Comparison of ENCODE assay signal across 25 mouse cellular contexts in genomic region chr10:91424786-91425185, GRCm38 (mm10).
DNase-seq lines count a peak whose midpoint lies in the region; ATAC-seq lines count a peak whose summit lies in the region.
"Had no signal": no experiment of that assay in that cellular context is flagged by ENCODE, and none has a peak within 500 bp of the region (broad histone marks: within the 10 kb centered on the region; RNA-seq: fewer than 3 reads in every experiment).

No protein-coding gene starts in this region.

- H3K4me3 ChIP-seq in hindbrain, embryonic 10.5 days, result no peak overlapping the region
- no peak overlapping the region for H3K4me3 ChIP-seq in hindbrain, embryonic 13.5 days
- H3K4me3 ChIP-seq in midbrain, embryonic 10.5 days, result no peak overlapping the region
- no peak overlapping the region for H3K4me3 ChIP-seq in midbrain, embryonic 11.5 days (ENCODE audit: low read depth, low read length)

- H3K9me3 ChIP-seq in hindbrain, embryonic 10.5 days, result no peaks in the 10 kb centered on the region
- no peaks in the 10 kb centered on the region for H3K9me3 ChIP-seq in hindbrain, embryonic 13.5 days
- no peaks in the 10 kb centered on the region for H3K9me3 ChIP-seq in midbrain, embryonic 10.5 days (replicated peaks)
- no peaks in the 10 kb centered on the region for H3K9me3 ChIP-seq in midbrain, embryonic 11.5 days (ENCODE audit: control insufficient read depth, low read length)

- DNase-seq in hindbrain, embryonic 10.5 days (ENCODE audit: low spot score), result no peak
- DNase-seq in midbrain, embryonic 10.5 days (ENCODE audit: low spot score), result no peak
- DNase-seq in midbrain, embryonic 11.5 days (ENCODE audit: low spot score, missing footprints), result no peak
- DNase-seq in R1 (ENCODE audit: low read depth, low spot score), result peak; percentile 65
- peak; percentile 52 for DNase-seq in ZHBTc4 (ENCODE audit: low read depth, low spot score)
- DNase-seq in thymus, postnatal 36 days, result no peak
- DNase-seq in adrenal gland, adult 18-20 months (ENCODE audit: low spot score in 2 of 2), result no peak
- DNase-seq: adrenal gland, adult 2 months; adrenal gland, adult 8-10 months; adrenal gland, postnatal 10 days; adrenal gland, postnatal 14 days; adrenal gland, postnatal 25 days; adrenal gland, postnatal 36 days; B cell, adult 2 months; cerebellum, adult 11 months; cerebellum, adult 11-12 months; cerebellum, adult 18-20 months; cerebellum, adult 2 months; cerebellum, adult 8-10 months had no signal

- peaks cover 12% of the 10 kb centered on the region; the same call in 1 of the 2 replicates for H3K4me1 ChIP-seq in hindbrain, embryonic 10.5 days (replicated peaks)
- 0 out of 2 replicates have a peak, but pooled peaks cover 3% of the 10 kb centered on the region for H3K4me1 ChIP-seq in hindbrain, embryonic 13.5 days (replicated peaks)
- peaks cover 22% of the 10 kb centered on the region for H3K4me1 ChIP-seq in midbrain, embryonic 10.5 days
- 0 out of 2 replicates have a peak, but pooled peaks cover 2% of the 10 kb centered on the region for H3K4me1 ChIP-seq in midbrain, embryonic 11.5 days (ENCODE audit: control insufficient read depth, insufficient read depth, low read length)

- H3K9ac ChIP-seq in hindbrain, embryonic 13.5 days, result no peak overlapping the region
- no peak overlapping the region for H3K9ac ChIP-seq in midbrain, embryonic 11.5 days (ENCODE audit: low read length)

- no peak overlapping the region for H3K4me2 ChIP-seq in hindbrain, embryonic 13.5 days
- H3K4me2 ChIP-seq in midbrain, embryonic 11.5 days, result no peak overlapping the region

- H3K27me3 ChIP-seq in hindbrain, embryonic 10.5 days (ENCODE audit: insufficient read depth, poor library complexity, severe bottlenecking), result no peaks in the 10 kb centered on the region
- no peaks in the 10 kb centered on the region for H3K27me3 ChIP-seq in hindbrain, embryonic 13.5 days
- no peaks in the 10 kb centered on the region for H3K27me3 ChIP-seq in midbrain, embryonic 10.5 days (ENCODE audit: low read depth, poor library complexity, severe bottlenecking)
- H3K27me3 ChIP-seq in midbrain, embryonic 11.5 days (ENCODE audit: control insufficient read depth, insufficient read depth, low read length), result no peaks in the 10 kb centered on the region
- H3K27me3 ChIP-seq: CH12.LX had no signal

- no peak for ATAC-seq in hindbrain, embryonic 13.5 days (ENCODE audit: low FRiP score)
- no peak for ATAC-seq in midbrain, embryonic 11.5 days (ENCODE audit: low FRiP score)
- ATAC-seq: activated CD4-positive, CD25-positive, alpha-beta regulatory T cell, adult 4 months; CD4-positive, CD25-positive, alpha-beta regulatory T cell, adult 4 months; Patski had no signal

- H3K27ac ChIP-seq in hindbrain, embryonic 10.5 days, result 0 out of 2 replicates have a peak overlapping the region, but pooled peaks have one; percentile 29
- no peak overlapping the region for H3K27ac ChIP-seq in hindbrain, embryonic 13.5 days
- H3K27ac ChIP-seq in midbrain, embryonic 10.5 days (replicated peaks), result peak overlapping the region; percentile 67
- no peak overlapping the region for H3K27ac ChIP-seq in midbrain, embryonic 11.5 days (ENCODE audit: low read depth, low read length)

- 65% methylated on average over 5 of the region's 5 CpGs for WGBS in hindbrain, embryonic 10.5 days
- 70% methylated on average over 5 of the region's 5 CpGs for WGBS in hindbrain, embryonic 13.5 days
- WGBS in midbrain, embryonic 10.5 days, result 67% methylated on average over 5 of the region's 5 CpGs
- WGBS in midbrain, embryonic 11.5 days, result 67% methylated on average over 5 of the region's 5 CpGs

- H3K36me3 ChIP-seq in hindbrain, embryonic 10.5 days, result no peaks in the 10 kb centered on the region
- H3K36me3 ChIP-seq in hindbrain, embryonic 13.5 days, result no peaks in the 10 kb centered on the region
- no peaks in the 10 kb centered on the region for H3K36me3 ChIP-seq in midbrain, embryonic 10.5 days
- no peaks in the 10 kb centered on the region for H3K36me3 ChIP-seq in midbrain, embryonic 11.5 days (ENCODE audit: control insufficient read depth, insufficient read depth, low read length)
- H3K36me3 ChIP-seq: G1E had no signal

Comparison
In these comparisons a context has a peak if more than half of its experiments do, and no peak if none do; other contexts are left out.
1. H3K27ac ChIP-seq: peak in hindbrain, embryonic 10.5 days (single experiment) and midbrain, embryonic 10.5 days (single experiment); none in hindbrain, embryonic 13.5 days (single experiment) and midbrain, embryonic 11.5 days (single experiment).
2. DNase-seq: peak in R1 (single experiment) and ZHBTc4 (single experiment); none in hindbrain, embryonic 10.5 days (single experiment), midbrain, embryonic 10.5 days (single experiment), midbrain, embryonic 11.5 days (single experiment), thymus, postnatal 36 days (0 of 2) and adrenal gland, adult 18-20 months (0 of 2).